Mouse (Mus musculus) cortical plate, adult 2 months (tissue): ENCODE data around the gene Vps13a. TPM values are rescaled to one million over a fixed set of nuclear protein-coding genes. Genes with fewer than 3 reads are reported as not detected.

Experiments
- H3K27ac ChIP-seq: fragments of 200-500 bp; 2 replicates; pipeline ENCODE4 v1.5.1; 2012; ENCODE audit warnings: low read length, control low read depth, inconsistent platforms; ENCODE audit not compliant: insufficient read depth
- H3K4me1 ChIP-seq: fragments of 200-500 bp; 2 replicates; pipeline ENCODE4 v1.6.1; 2011; ENCODE audit warnings: low read length; ENCODE audit not compliant: control insufficient read depth, insufficient read depth
- H3K4me3 ChIP-seq: fragments of 200-500 bp; 2 replicates; pipeline ENCODE4 v1.5.1; 2011; ENCODE audit warnings: mild to moderate bottlenecking, low read length, control low read depth; ENCODE audit not compliant: insufficient read depth
- CTCF ChIP-seq: fragments of 200-500 bp; IDR thresholded peaks from 2 replicates; pipeline ENCODE4 v1.5.1; 2011; ENCODE audit warnings: mild to moderate bottlenecking, control low read depth, low read length; ENCODE audit not compliant: insufficient read depth; ENCODE audit errors: extremely low read depth
- POLR2A ChIP-seq: fragments of 200-500 bp; IDR thresholded peaks from 2 replicates; pipeline ENCODE4 v1.6.1; 2011; ENCODE audit warnings: mild to moderate bottlenecking, low read length, control low read depth; ENCODE audit not compliant: insufficient read depth; ENCODE audit errors: extremely low read depth
- polyA plus RNA-seq: library from polyadenylated mRNA; depleted of rRNA; stranded (reverse); fragments of >200 nt; gene quantifications from 2 replicates; pipeline ENCODE4 v1.2.3, GENCODE M21; 2012; rRNA removed

Gene Vps13a
- polyA plus RNA-seq, 1 experiment = 47.1 TPM

- Histone ChIP-seq H3K27ac (no peak overlapping the region), H3K4me1 (no peaks in the 10 kb centered on the region; the same call in 1 of the 2 replicates), H3K4me3 (no peak overlapping the region)
- TF ChIP-seq POLR2A (no peak), CTCF (no peak)
Measured at GRCm38 (mm10) chr19:16597216-16597615, 183.5 kb downstream of the Vps13a start.

GRCm38 (mm10) chr19:16593975-16594317 lies 186.8 kb downstream of the Vps13a start:
- Histone ChIP-seq H3K4me3 (no peak overlapping the region), H3K4me1 (no peaks in the 10 kb centered on the region; the same call in 1 of the 2 replicates), H3K27ac (no peak overlapping the region)
- TF ChIP-seq CTCF (no peak), POLR2A (no peak)

GRCm38 (mm10) chr19:16593256-16593974 lies 187.3 kb downstream of the Vps13a start:
- no peaks in the 10 kb centered on the region; the same call in 1 of the 2 replicates for H3K4me1 ChIP-seq
- no peak for TF ChIP-seq POLR2A
- no peak for TF ChIP-seq CTCF
- H3K27ac ChIP-seq = no peak overlapping the region

DNA sequence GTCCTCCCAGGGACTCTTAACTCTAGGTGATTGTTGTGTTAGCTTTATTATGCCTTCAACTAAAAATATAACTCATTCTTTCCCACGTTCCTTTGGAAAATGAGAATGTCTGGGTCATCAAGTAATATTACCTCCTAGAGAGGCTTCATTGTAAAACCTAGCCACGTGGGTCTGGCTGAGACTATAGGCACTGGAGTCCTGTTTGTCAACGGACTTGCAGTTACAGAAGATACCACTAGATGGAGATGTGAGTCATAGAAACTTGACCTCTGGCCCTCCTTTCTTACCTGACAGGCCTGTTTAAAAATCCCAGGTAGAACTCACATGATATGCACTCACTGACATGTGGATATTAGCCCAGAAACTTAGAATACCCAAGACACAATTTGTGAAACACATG lies 195.4 kb downstream of the Vps13a start:
- no peak for TF ChIP-seq POLR2A
- TF ChIP-seq CTCF = peak; percentile 33; the same call in 1 of the 2 replicates
- no peak overlapping the region for H3K4me3 ChIP-seq
- H3K4me1 ChIP-seq = no peaks in the 10 kb centered on the region
- H3K27ac ChIP-seq = no peak overlapping the region

More at GRCm38 (mm10) chr19:16593256-16593974, 187.3 kb downstream of the Vps13a start:
- H3K4me3 ChIP-seq = no peak overlapping the region

DNA sequence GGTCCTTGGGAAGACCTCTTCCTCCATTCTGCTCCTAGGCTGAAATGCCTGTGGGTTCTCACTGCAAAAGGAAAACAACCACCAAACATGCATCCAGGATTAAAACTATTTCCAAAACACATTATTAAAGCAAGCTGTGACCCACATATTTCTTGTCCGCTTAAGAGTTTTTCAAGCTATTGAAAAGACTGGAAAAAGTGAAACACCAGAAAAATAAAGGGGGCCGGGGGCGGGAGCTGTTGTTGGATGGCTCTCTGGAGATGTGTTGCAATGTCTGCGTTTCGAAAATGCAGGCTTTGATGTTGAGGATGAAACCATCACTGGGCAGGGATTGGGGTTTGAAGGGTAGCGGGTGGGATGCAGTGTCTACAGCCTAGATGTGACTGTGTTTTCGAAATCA lies 196.2 kb downstream of the Vps13a start:
- no peak overlapping the region for H3K4me3 ChIP-seq
- TF ChIP-seq POLR2A (no peak), CTCF (no peak)
- H3K27ac ChIP-seq = no peak overlapping the region
- H3K4me1 ChIP-seq = no peaks in the 10 kb centered on the region

GRCm38 (mm10) chr19:16580501-16580900 lies 200.2 kb downstream of the Vps13a start:
- no peak overlapping the region for H3K4me3 ChIP-seq
- H3K27ac ChIP-seq = no peak overlapping the region
- no peak for TF ChIP-seq CTCF
- TF ChIP-seq POLR2A = no peak
- no peaks in the 10 kb centered on the region for H3K4me1 ChIP-seq

- no peak overlapping the region for H3K4me3 ChIP-seq
Measured at GRCm38 (mm10) chr19:16579656-16580260, 201.0 kb downstream of the Vps13a start.

GRCm38 (mm10) chr19:16576790-16577189 lies 203.9 kb downstream of the Vps13a start:
- Histone ChIP-seq H3K27ac (no peak overlapping the region), H3K4me3 (no peak overlapping the region), H3K4me1 (no peaks in the 10 kb centered on the region)
- TF ChIP-seq CTCF (no peak), POLR2A (no peak)

More at GRCm38 (mm10) chr19:16579656-16580260, 201.0 kb downstream of the Vps13a start:
- Histone ChIP-seq H3K27ac (no peak overlapping the region), H3K4me1 (no peaks in the 10 kb centered on the region)
- TF ChIP-seq POLR2A = no peak
- TF ChIP-seq CTCF = no peak

Other genes with a start within 250 kb of the Vps13a start
- gene Foxb2, start 92.9 kb upstream of the Vps13a start, polyA plus RNA-seq = not detected in 2 replicates
- 34.2 and 37.2 TPM in 2 replicates for gene Prune2, start 175.2 kb upstream of the Vps13a start, polyA plus RNA-seq